Mouse (Mus musculus) embryonic fibroblast, embryonic 13.5 days (primary cell): Measurements from ENCODE around the gene 5430419D17Rik. TPM values are rescaled to one million over a fixed set of nuclear protein-coding genes. Genes with fewer than 3 reads are reported as not detected.

ENCODE experiments used
- H3K27ac ChIP-seq: 2 replicates; pipeline ENCODE4 v1.5.1; 2012; ENCODE audit warnings: low read length, control low read depth, inconsistent platforms; ENCODE audit not compliant: insufficient read depth
- H3K4me1 ChIP-seq: 2 replicates; pipeline ENCODE4 v1.6.1; 2011; ENCODE audit warnings: low read length; ENCODE audit not compliant: control insufficient read depth, insufficient read depth
- H3K4me3 ChIP-seq: 2 replicates; pipeline ENCODE4 v1.5.1; 2011; ENCODE audit warnings: mild to moderate bottlenecking, control low read depth, low read length; ENCODE audit not compliant: insufficient read depth
- CTCF ChIP-seq: IDR thresholded peaks from 2 replicates; pipeline ENCODE4 v1.5.1; 2011; ENCODE audit warnings: mild to moderate bottlenecking, control low read depth, low read length, moderate library complexity, borderline replicate concordance; ENCODE audit not compliant: insufficient read depth
- POLR2A ChIP-seq: IDR thresholded peaks from 2 replicates; pipeline ENCODE4 v1.6.1; 2011; ENCODE audit warnings: low read depth, mild to moderate bottlenecking, control low read depth, low read length, moderate library complexity
- polyA plus RNA-seq: library from polyadenylated mRNA; stranded (reverse); fragments of >200 nt; gene quantifications from 2 replicates; pipeline ENCODE4 v1.2.4, GENCODE M21; 2011; ENCODE audit warnings: low read depth; ENCODE audit not compliant: missing spikeins, insufficient read length

The 5430419D17Rik gene
- not detected in 2 replicates for polyA plus RNA-seq

DNA sequence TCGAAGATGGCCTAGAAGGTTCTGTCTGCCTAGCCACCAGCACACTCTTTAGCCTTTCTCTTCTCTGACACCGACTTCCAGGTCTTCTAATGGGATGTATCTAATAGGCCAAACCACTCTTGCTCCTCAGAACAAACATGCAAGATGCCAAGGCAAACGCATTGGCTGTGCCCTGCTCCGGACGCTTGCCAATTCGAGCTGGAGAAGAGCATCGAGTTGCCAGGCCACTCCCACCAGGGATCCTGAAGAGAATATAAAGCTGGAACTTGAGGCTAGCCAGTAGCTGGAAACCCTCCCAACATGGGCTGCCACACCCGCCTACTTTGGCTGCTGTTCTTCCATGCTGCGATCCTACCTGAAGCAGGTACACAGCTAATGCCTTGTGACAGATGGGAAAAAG is at the start of gene 5430419D17Rik:
Gene 5430419D17Rik (plus strand): TSS at position 282 of the 400 bp plus-strand sequence.
- Histone ChIP-seq H3K4me3 (no peak within 1 kb of the TSS), H3K27ac (no peak within 1 kb of the TSS), H3K4me1 (no peaks in the 10 kb centered on the region)
- TF ChIP-seq POLR2A (no peak), CTCF (no peak)

DNA sequence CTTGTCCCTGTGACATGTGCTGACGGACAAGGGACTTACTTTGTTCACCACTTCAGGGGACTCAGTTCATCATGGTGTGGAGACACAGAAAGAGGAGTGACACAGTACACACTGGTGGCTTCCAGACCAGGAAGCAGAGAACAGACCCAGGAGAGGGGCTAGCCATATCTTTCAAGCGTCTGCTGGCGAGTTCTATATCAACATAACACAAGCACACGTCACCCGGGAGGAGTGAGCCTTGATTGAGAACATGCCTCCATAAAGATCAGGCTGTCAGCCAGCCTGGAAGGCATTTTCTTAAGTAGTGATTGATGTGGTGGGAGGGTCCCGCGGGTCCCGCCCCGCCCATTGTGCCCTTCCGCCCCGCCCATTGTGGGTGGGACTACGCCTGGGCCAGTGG is 44.2 kb upstream of the 5430419D17Rik start:
- Histone ChIP-seq H3K27ac (no peak overlapping the region), H3K4me1 (0 out of 2 replicates have a peak, but pooled peaks cover 3% of the 10 kb centered on the region), H3K4me3 (no peak overlapping the region)
- TF ChIP-seq CTCF (no peak), POLR2A (no peak)

DNA sequence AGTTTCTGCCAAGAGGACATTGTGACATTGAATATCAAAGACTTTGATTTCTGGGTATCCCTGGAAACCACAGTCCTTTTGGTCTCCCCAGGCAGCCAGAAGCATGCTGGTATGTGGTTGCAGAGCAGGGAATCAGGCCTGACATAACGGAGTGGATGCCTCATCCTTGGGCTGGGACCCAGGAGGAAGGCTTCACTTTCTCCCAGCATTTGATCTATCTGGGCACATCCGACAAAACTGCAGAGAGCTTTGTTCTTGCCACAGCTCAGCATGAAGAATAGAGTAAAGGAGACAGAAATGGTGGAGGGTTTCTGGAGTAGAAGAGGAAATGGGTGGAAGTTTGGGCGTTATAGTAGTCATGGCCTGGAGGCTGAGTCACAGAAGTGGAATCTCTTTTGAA is 41.0 kb upstream of the 5430419D17Rik start:
- no peak overlapping the region for H3K4me3 ChIP-seq
- TF ChIP-seq CTCF (no peak), POLR2A (no peak)
- no peak overlapping the region for H3K27ac ChIP-seq
- 0 out of 2 replicates have a peak, but pooled peaks cover 3% of the 10 kb centered on the region for H3K4me1 ChIP-seq

GRCm38 (mm10) chr7:131146214-131146613 is 28.0 kb upstream of the 5430419D17Rik start, which contains the start of gene 4933402N03Rik:
4933402N03Rik (minus strand) TSS chr7:131146314.
- no peak for TF ChIP-seq POLR2A
- TF ChIP-seq CTCF = no peak
- no peak within 1 kb of the TSS for H3K27ac ChIP-seq
- H3K4me1 ChIP-seq = no peaks in the 10 kb centered on the region
- H3K4me3 ChIP-seq = no peak within 1 kb of the TSS

GRCm38 (mm10) chr7:131150179-131150578 is 24.0 kb upstream of the 5430419D17Rik start:
- TF ChIP-seq POLR2A (no peak), CTCF (no peak)
- H3K4me1 ChIP-seq = no peaks in the 10 kb centered on the region

GRCm38 (mm10) chr7:131153044-131153443 is 21.2 kb upstream of the 5430419D17Rik start:
- Histone ChIP-seq H3K4me1 (no peaks in the 10 kb centered on the region), H3K4me3 (no peak overlapping the region), H3K27ac (no peak overlapping the region)
- TF ChIP-seq POLR2A (no peak), CTCF (no peak)

More at GRCm38 (mm10) chr7:131150179-131150578, 24.0 kb upstream of the 5430419D17Rik start:
- no peak overlapping the region for H3K4me3 ChIP-seq
- H3K27ac ChIP-seq = no peak overlapping the region

- H3K4me1 ChIP-seq = no peaks in the 10 kb centered on the region
Observed at GRCm38 (mm10) chr7:131162251-131162650, 12.0 kb upstream of the 5430419D17Rik start.

GRCm38 (mm10) chr7:131167771-131168170 is 6.4 kb upstream of the 5430419D17Rik start:
- H3K4me1 ChIP-seq = no peaks in the 10 kb centered on the region
- no peak overlapping the region for H3K4me3 ChIP-seq
- TF ChIP-seq POLR2A = no peak
- no peak for TF ChIP-seq CTCF
- H3K27ac ChIP-seq = no peak overlapping the region

More at GRCm38 (mm10) chr7:131162251-131162650, 12.0 kb upstream of the 5430419D17Rik start:
- H3K27ac ChIP-seq = no peak overlapping the region
- H3K4me3 ChIP-seq = no peak overlapping the region
- TF ChIP-seq CTCF (no peak), POLR2A (no peak)

DNA sequence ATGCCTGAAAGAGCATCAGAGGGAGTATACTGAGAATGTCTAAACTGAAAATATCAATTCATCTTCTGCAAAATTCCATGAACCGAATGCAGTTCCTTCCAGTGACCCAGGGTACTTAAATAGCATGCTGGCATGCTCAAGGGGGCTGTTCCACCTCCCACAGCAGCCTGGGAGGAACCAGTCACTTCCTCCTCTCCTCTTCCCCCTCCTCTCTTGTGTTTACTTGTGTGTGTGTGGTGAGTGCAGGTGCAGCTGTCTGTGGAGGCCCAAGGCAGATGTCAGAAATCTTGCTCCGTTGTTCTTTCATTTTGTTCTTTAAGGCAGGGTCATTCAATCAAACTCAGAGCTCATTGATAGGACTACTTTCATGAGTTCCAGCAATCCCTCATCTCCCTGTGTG is 5.1 kb upstream of the 5430419D17Rik start:
- no peak overlapping the region for H3K4me3 ChIP-seq
- no peak overlapping the region for H3K27ac ChIP-seq
- no peaks in the 10 kb centered on the region for H3K4me1 ChIP-seq
- no peak for TF ChIP-seq POLR2A
- TF ChIP-seq CTCF = no peak

- Histone ChIP-seq H3K27ac (no peak overlapping the region), H3K4me3 (no peak overlapping the region), H3K4me1 (no peaks in the 10 kb centered on the region)
- TF ChIP-seq POLR2A = no peak
- peak; percentile 69; the same call in 1 of the 2 replicates for TF ChIP-seq CTCF
Observed at GRCm38 (mm10) chr7:131182685-131183084, 8.5 kb downstream of the 5430419D17Rik start.
